Mouse (Mus musculus) lung, embryonic 15.5 days (tissue): ENCODE results near the gene Tmcc3. TPM values are rescaled to one million over a fixed set of nuclear protein-coding genes. Genes with fewer than 3 reads are reported as not detected.

Experiments
- ATAC-seq: fragments of 200-750 bp; cut with Nextera tagmentation; 2 replicates; pipeline ENCODE4 v1.8.0; 2017; ENCODE audit warnings: moderate number of reproducible peaks, borderline replicate concordance; ENCODE audit not compliant: low FRiP score, low TSS enrichment; ENCODE audit errors: extremely low read depth
- H3K27ac ChIP-seq: fragments of 300-500 bp; sonication (generic); 2 replicates; pipeline ENCODE4 v1.5.1; 2015; ENCODE audit warnings: moderate library complexity, mild to moderate bottlenecking, inconsistent platforms
- H3K27me3 ChIP-seq: fragments of 300-500 bp; sonication (generic); 2 replicates; pipeline ENCODE4 v1.6.1; 2015; ENCODE audit warnings: inconsistent platforms
- H3K36me3 ChIP-seq: fragments of 300-500 bp; sonication (generic); 2 replicates; pipeline ENCODE4 v1.6.1; 2015; ENCODE audit warnings: inconsistent platforms
- H3K4me1 ChIP-seq: fragments of 300-500 bp; sonication (generic); 2 replicates; pipeline ENCODE4 v1.6.1; 2015; ENCODE audit warnings: inconsistent platforms
- H3K4me2 ChIP-seq: fragments of 300-500 bp; sonication (generic); 2 replicates; pipeline ENCODE4 v1.6.1; 2015; ENCODE audit warnings: inconsistent platforms, mild to moderate bottlenecking, moderate library complexity
- H3K4me3 ChIP-seq: fragments of 300-500 bp; sonication (generic); 2 replicates; pipeline ENCODE4 v1.5.1; 2015; ENCODE audit warnings: mild to moderate bottlenecking, inconsistent platforms
- H3K9ac ChIP-seq: fragments of 300-500 bp; sonication (generic); 2 replicates; pipeline ENCODE4 v1.6.1; 2015; ENCODE audit warnings: inconsistent platforms
- H3K9me3 ChIP-seq: fragments of 300-500 bp; sonication (generic); 2 replicates; pipeline ENCODE4 v1.6.1; 2016; ENCODE audit warnings: inconsistent platforms
- WGBS: fragments of 180-500 bp; shearing (Covaris S2); methylation state at CpG from one replicate; pipeline ENCODE4 v1.1.7; 2015; 5-methylcytosine and 5-hydroxymethylcytosine counted together
- polyA plus RNA-seq: library from polyadenylated mRNA; unstranded; fragments of >200 nt; fragmentation: Nextera tagmentation; extraction: Ambion mirVana; gene quantifications from 2 replicates; pipeline ENCODE4 v1.2.1, GENCODE M21; 2015

Gene Tmcc3
- 5.1 and 7.3 TPM in 2 replicates for polyA plus RNA-seq

- 0 out of 2 replicates have a peak, but pooled peaks have one; percentile 31 for ATAC-seq
- WGBS = 1% methylated on average over 19 of the region's 19 CpGs
- H3K27ac ChIP-seq = no peak within 1 kb of the TSS
Observed at GRCm38 (mm10) chr10:94311511-94312006, at the start of gene Tmcc3. Gene Tmcc3 (plus strand): TSS chr10:94311949.

GRCm38 (mm10) chr10:94262646-94263045, 49.1 kb upstream of the Tmcc3 start:
- WGBS = 84% methylated on average over 13 of the region's 13 CpGs
- Histone ChIP-seq H3K9ac (no peak overlapping the region), H3K4me2 (no peak overlapping the region), H3K27ac (no peak overlapping the region), H3K9me3 (no peaks in the 10 kb centered on the region), H3K36me3 (no peaks in the 10 kb centered on the region), H3K4me3 (no peak overlapping the region), H3K4me1 (no peaks in the 10 kb centered on the region), H3K27me3 (no peaks in the 10 kb centered on the region)
- ATAC-seq = no peak

More at GRCm38 (mm10) chr10:94311511-94312006, at the start of gene Tmcc3:
- Histone ChIP-seq H3K9ac (peak within 1 kb of the TSS; percentile 23), H3K36me3 (no peaks in the 10 kb centered on the region), H3K4me2 (peak within 1 kb of the TSS; percentile 97), H3K4me3 (peak within 1 kb of the TSS; percentile 50), H3K27me3 (peaks cover 20% of the 10 kb centered on the region), H3K4me1 (peaks cover 14% of the 10 kb centered on the region; the same call in 1 of the 2 replicates), H3K9me3 (no peaks in the 10 kb centered on the region)

- no peak for ATAC-seq
- no peaks in the 10 kb centered on the region for H3K36me3 ChIP-seq
- no peak overlapping the region for H3K4me3 ChIP-seq
- H3K4me2 ChIP-seq = no peak overlapping the region
- no peak overlapping the region for H3K27ac ChIP-seq
- H3K27me3 ChIP-seq = no peaks in the 10 kb centered on the region
- no peaks in the 10 kb centered on the region for H3K9me3 ChIP-seq
- 73% methylated on average over 3 of the region's 3 CpGs for WGBS
- H3K9ac ChIP-seq = no peak overlapping the region
- no peaks in the 10 kb centered on the region for H3K4me1 ChIP-seq
Observed at GRCm38 (mm10) chr10:94263211-94263610, 48.5 kb upstream of the Tmcc3 start.

GRCm38 (mm10) chr10:94265656-94266542, 45.9 kb upstream of the Tmcc3 start:
- Histone ChIP-seq H3K36me3 (no peaks in the 10 kb centered on the region), H3K27me3 (no peaks in the 10 kb centered on the region)
- 70% methylated on average over 17 of the region's 17 CpGs for WGBS

GRCm38 (mm10) chr10:94275321-94275720, 36.4 kb upstream of the Tmcc3 start:
- 16% methylated on average over 3 of the region's 3 CpGs for WGBS
- ATAC-seq = no peak
- Histone ChIP-seq H3K4me3 (no peak overlapping the region), H3K9ac (no peak overlapping the region), H3K36me3 (no peaks in the 10 kb centered on the region), H3K9me3 (no peaks in the 10 kb centered on the region), H3K4me2 (no peak overlapping the region), H3K27ac (no peak overlapping the region), H3K27me3 (no peaks in the 10 kb centered on the region), H3K4me1 (no peaks in the 10 kb centered on the region)

More at GRCm38 (mm10) chr10:94265656-94266542, 45.9 kb upstream of the Tmcc3 start:
- no peak for ATAC-seq
- no peaks in the 10 kb centered on the region for H3K9me3 ChIP-seq
- H3K4me3 ChIP-seq = no peak overlapping the region
- no peak overlapping the region for H3K9ac ChIP-seq
- H3K27ac ChIP-seq = no peak overlapping the region
- H3K4me1 ChIP-seq = no peaks in the 10 kb centered on the region
- no peak overlapping the region for H3K4me2 ChIP-seq

GRCm38 (mm10) chr10:94276511-94276910, 35.2 kb upstream of the Tmcc3 start:
- ATAC-seq = no peak
- Histone ChIP-seq H3K27ac (no peak overlapping the region), H3K9ac (no peak overlapping the region), H3K4me3 (no peak overlapping the region), H3K4me2 (no peak overlapping the region), H3K9me3 (no peaks in the 10 kb centered on the region), H3K27me3 (no peaks in the 10 kb centered on the region), H3K36me3 (no peaks in the 10 kb centered on the region), H3K4me1 (no peaks in the 10 kb centered on the region)
- WGBS = 50% methylated on average over 2 of the region's 2 CpGs

- no peaks in the 10 kb centered on the region for H3K4me1 ChIP-seq
- H3K27ac ChIP-seq = no peak overlapping the region
- H3K27me3 ChIP-seq = no peaks in the 10 kb centered on the region
- no peak overlapping the region for H3K4me3 ChIP-seq
- no peak overlapping the region for H3K4me2 ChIP-seq
- H3K9me3 ChIP-seq = no peaks in the 10 kb centered on the region
- H3K9ac ChIP-seq = no peak overlapping the region
- no peak for ATAC-seq
- WGBS = 68% methylated on average over 8 of the region's 8 CpGs
- no peaks in the 10 kb centered on the region for H3K36me3 ChIP-seq
Observed at GRCm38 (mm10) chr10:94282179-94282578, 29.6 kb upstream of the Tmcc3 start.

GRCm38 (mm10) chr10:94282797-94283196, 29.0 kb upstream of the Tmcc3 start:
- Histone ChIP-seq H3K27ac (no peak overlapping the region), H3K4me1 (no peaks in the 10 kb centered on the region), H3K9me3 (no peaks in the 10 kb centered on the region), H3K9ac (no peak overlapping the region), H3K27me3 (no peaks in the 10 kb centered on the region), H3K4me2 (no peak overlapping the region), H3K36me3 (no peaks in the 10 kb centered on the region), H3K4me3 (no peak overlapping the region)
- WGBS = 72% methylated on average over 7 of the region's 7 CpGs
- ATAC-seq = no peak

GRCm38 (mm10) chr10:94294437-94294836, 17.3 kb upstream of the Tmcc3 start:
- no peak overlapping the region for H3K4me3 ChIP-seq
- no peaks in the 10 kb centered on the region for H3K9me3 ChIP-seq
- no peak overlapping the region for H3K27ac ChIP-seq
- H3K9ac ChIP-seq = no peak overlapping the region
- no peaks in the 10 kb centered on the region for H3K4me1 ChIP-seq
- ATAC-seq = no peak
- H3K27me3 ChIP-seq = peaks cover 4% of the 10 kb centered on the region; the same call in 1 of the 2 replicates
- H3K4me2 ChIP-seq = no peak overlapping the region
- 85% methylated on average over 5 of the region's 5 CpGs for WGBS
- no peaks in the 10 kb centered on the region for H3K36me3 ChIP-seq

- H3K4me1 ChIP-seq = no peaks in the 10 kb centered on the region
- H3K4me2 ChIP-seq = no peak overlapping the region
- H3K27me3 ChIP-seq = peaks cover 4% of the 10 kb centered on the region; the same call in 1 of the 2 replicates
Observed at GRCm38 (mm10) chr10:94294933-94295750, 16.6 kb upstream of the Tmcc3 start.

GRCm38 (mm10) chr10:94295923-94296605, 15.7 kb upstream of the Tmcc3 start:
- H3K4me2 ChIP-seq = no peak overlapping the region
- H3K4me1 ChIP-seq = no peaks in the 10 kb centered on the region
- no peak overlapping the region for H3K4me3 ChIP-seq
- no peaks in the 10 kb centered on the region for H3K36me3 ChIP-seq
- peaks cover 4% of the 10 kb centered on the region; the same call in 1 of the 2 replicates for H3K27me3 ChIP-seq
- H3K27ac ChIP-seq = no peak overlapping the region
- H3K9ac ChIP-seq = no peak overlapping the region
- 87% methylated on average over 5 of the region's 5 CpGs for WGBS
- ATAC-seq = no peak
- no peaks in the 10 kb centered on the region for H3K9me3 ChIP-seq

More at GRCm38 (mm10) chr10:94294933-94295750, 16.6 kb upstream of the Tmcc3 start:
- H3K9ac ChIP-seq = no peak overlapping the region
- H3K9me3 ChIP-seq = no peaks in the 10 kb centered on the region
- no peaks in the 10 kb centered on the region for H3K36me3 ChIP-seq
- H3K27ac ChIP-seq = no peak overlapping the region
- WGBS = 49% methylated on average over 6 of the region's 6 CpGs
- no peak for ATAC-seq
- no peak overlapping the region for H3K4me3 ChIP-seq
